Mouse (Mus musculus) monocyte, adult 2 months (primary cell): ENCODE results near the gene Ambn.
"Not testable (repeated sequence)": the region's sequence is repeated elsewhere in the genome, so short reads cannot be mapped to it uniquely, and the experiment has no call there.

ENCODE experiments used
- DNase-seq, 2 experiments: peaks; one replicate each; pipeline ENCODE4 v3.0.0; 2022; ENCODE audit warnings: low spot score in 2 of 2, low read depth in 1 of 2

Ambn gene

DNA sequence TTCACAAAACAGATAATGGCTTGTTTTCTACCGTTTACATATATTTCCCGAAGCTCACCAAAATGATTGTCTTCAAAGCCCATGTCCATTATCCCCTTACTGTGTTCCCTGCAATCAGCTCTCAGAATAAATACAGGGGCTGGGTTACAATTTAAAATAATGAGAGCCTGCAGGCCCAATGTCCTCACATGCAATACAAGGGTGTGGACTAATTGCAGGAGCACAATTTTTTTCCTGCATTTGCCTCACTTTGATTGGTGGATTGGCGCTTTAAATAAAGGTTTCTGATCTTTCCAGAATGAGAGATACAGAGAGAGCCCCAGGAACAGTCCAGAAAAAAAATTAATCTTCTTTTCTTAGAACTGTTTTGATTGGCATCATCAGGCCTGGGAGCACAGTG is at the start of gene Ambn:
TSS of gene Ambn (plus strand) at position 301 of the 400 bp plus-strand sequence.
- no peak for DNase-seq

DNA sequence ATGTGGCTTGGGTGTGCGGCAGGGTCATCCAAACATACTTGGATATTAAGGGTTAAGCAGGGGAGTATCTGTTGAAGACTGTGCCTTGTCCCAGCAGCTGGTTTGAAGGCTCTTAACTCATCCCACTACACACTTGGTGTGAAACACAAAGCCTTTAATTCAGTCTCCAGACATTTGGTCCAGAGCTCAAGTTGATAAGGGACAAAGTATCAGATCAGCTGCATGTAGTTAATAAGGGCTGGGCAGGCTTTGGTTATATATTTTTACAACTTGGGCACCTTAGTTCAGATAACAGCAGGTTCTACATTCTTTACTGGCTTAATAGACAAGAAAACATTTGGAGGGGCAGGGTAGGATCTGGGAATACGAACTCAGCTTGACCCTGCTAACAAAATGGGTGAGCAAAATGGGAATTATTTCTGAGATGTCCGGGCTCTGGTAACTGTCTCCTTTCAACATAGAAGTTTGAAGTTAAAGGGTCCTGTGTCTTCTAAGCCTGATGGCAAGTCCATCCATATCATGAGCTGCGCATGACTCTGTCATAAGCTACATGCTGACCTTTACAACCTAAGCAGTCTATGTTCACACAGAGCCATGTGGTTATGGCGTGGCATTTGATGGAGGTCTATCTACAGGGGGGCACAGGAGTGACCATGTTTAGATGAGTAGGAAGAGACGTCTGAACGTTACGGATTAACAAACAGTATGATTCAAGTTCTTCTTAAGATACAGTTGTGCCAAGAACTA is 35.3 kb upstream of the Ambn start:
- DNase-seq: no peak

DNA sequence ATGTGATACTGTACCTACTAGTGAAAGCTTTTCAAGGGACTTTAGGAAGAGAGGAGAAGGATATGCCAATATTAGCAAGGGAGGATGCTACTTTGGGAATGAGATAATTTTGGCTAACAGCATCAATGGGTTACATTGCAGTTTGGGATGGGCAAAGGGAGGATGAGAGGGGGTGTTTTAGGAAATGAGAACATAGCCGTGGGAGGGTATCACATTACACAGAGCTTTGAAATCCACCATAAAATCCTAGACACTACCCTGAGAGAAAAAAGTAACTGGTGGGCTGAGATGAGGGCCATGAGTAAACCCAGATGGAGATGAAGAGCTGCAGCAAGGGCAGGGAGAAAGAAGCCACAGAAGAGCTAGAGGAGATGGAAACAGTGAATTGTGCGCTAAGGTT is 30.9 kb upstream of the Ambn start:
- not testable (repeated sequence) for DNase-seq

DNA sequence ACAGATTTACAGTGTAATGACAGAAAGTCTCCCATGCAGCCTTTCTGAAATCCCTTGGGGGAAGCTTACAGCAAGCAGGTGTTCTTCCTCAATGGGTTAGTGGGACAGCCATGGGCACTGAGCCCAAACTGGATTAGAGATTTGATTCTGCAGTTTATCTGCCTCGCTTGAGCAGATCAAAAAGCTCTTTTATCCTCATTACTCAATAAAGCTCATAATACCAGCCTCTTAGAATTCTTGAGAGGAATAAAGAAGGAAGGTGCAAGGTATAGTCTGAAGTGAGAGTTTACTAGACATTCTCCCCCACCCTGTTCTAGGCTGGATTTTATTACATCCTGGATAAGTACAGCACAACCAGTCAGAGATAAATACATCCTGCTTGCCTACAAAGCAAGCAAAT is 29.0 kb upstream of the Ambn start:
- no peak for DNase-seq

DNA sequence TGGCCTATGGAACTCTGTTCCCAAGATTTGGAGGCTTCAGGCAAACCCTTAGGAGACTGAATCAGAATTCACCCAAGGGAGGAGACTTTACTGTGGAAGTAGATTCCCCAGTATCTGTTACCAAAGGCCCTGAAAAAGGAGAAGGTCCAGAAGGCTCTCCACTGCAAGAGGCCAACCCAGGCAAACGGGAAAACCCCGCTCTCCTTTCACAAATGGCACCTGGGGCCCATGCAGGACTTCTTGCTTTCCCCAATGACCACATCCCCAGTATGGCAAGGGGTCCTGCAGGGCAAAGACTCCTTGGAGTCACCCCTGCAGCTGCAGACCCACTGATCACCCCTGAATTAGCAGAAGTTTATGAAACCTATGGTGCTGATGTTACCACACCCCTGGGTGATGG is 11.7 kb downstream of the Ambn start:
- no peak for DNase-seq

DNA sequence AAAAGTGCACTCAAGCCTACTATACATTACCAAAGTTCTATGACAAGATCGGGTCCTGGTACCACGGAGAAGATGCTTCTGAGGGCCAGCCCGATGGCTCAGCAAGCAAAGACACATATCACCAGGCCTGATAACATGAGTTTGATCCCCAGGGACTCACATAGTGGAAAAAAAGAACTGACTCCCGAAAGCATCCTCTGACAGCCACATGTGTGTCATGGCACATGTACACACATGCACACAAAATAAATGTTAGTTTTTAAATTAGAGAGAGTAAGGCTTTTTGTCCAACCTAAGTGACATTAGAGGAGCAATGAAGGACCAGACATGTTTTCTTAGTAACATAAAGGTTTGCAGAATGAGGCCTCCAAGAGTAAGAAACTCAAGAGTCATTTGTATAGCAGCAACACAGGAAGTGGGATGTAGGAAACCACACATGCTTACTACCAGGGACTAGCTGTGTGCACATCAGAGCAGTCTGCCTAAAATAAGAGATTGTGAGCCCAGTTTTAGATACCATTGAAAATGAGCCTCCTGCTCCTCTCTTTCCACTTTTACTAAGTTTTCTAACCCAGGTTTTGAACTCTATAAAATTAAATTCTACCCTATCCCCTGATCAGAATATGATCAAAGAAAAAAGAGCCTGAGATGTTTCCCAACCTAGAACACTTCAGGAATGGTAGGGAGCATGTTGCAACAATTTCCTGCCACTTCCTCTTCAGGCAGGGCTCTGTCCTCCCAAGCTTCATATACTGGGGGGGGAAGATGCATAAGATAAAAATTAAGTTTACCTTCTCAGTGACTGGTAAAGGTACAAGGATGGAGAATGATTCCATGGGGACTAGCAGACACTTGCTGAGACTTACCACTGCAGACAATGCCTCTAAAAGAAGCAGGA is 13.3 kb downstream of the Ambn start:
- no peak for DNase-seq

DNA sequence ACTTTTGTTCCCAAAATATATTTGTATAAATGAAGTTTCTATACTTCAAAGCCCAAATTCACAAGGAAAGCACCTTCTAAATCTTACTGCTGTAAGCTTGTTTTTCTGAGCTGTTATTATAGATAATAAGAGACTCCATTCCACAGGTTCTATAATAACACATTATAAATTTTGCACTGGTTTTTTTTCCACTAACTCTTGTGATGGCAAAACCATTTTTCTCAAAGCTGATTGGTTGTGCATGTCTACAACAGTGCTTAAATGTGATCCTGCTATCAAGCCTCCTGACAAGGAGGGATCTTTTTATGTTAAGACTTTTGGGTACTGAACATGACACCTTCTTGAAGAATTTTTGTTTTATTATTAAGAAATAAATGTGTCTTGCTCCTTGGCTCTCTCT is 31.9 kb downstream of the Ambn start, which contains the start of gene Enam:
TSS of gene Enam (plus strand) at position 301 of the 400 bp plus-strand sequence.
- no peak for DNase-seq

DNA sequence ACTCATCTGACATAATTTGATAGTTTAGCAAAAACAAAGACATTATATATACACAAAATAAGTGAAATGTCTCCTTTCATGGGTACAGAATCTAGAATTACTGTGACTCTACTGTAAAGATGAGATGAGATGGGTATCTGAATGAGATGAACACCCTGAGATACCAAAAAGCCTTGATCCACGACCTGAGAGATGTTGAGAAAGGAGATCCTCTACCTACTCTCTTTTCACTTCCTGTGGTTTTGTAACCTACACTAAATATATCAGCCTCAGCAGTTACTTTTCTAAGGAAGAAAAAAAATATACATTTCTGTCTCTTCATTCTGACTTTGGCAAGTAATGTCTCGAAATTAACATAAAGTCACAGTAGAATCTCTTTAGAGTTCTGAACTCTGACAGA is 33.2 kb downstream of the Ambn start:
- no peak for DNase-seq

DNA sequence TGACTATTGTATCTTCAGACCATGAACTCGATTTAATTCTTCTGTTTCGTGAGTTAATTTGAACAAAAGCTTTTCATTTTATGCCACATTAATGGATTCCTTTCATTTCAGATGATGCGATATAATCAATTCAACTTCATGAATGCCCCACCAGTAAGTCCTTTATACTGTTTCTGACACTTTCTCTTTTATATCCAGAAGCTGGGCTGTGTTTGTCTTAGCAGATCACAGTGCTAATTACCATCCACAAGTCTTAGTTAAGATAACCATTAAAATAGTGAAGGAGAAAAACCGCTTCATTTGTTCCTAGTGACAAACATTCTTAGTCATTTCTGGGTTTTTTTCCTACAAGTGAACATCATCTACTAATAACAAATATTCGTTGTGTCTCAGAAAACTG is 35.3 kb downstream of the Ambn start:
- no peak for DNase-seq

DNA sequence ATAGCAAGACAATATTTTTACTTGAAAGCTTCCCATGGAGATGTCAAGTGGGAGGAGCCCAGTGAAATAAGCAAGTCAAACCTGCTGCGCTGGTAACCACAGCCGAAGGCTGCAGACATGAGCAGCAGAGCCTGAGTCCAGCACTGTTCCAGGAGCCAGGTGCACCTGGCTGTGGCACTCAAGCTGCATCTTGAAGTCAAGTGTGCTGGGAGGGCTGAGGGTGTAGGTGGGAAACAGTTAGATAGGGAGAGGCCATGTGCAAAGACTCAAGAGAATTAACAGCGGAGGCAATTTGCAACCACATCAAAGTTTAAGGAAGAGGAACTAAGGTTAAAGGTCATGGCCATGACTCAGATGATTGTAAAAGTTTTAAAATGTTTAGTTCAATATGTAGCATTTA is 44.0 kb downstream of the Ambn start:
- DNase-seq: peak in 1 of 2 experiments; percentile 15

DNA sequence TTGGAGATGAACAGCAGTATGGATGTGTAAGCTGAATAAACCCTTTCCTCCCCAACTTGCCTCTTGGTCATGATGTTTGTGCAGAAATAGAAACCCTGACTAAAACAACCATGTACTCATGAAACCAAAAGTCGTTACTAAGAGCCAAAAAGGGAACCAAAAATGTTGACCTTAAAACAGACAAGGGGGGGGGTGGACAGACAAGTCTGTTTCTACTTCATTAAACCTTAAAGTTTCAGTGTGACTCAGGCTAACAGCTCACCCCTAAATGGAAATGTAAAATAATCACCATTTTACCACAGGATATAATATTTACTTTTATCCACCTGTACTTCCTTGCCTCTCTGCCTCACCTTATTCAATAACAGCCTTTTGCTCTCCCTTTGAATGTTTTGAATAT is 52.8 kb downstream of the Ambn start:
- DNase-seq: no peak

DNA sequence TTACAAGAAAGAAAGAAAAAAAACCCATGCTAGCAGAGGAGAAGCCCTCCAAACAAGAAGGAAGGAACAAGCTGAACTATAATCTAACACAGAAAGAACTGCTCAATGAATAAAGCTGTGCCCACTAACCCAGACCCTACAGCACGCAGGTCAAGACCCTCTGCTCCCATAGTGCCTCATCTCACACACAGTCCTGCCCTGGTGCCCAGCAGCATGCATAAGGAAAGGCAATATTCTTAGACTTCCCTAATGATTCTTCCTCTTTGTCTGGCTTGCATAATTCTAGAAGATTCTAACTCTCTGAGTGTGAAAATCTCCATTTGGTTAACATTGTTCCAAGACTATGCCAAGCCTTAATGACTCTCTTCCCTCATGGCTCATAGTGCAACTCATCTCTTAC is 53.2 kb downstream of the Ambn start:
- peak in 1 of 2 experiments; percentile 4 for DNase-seq
